Mouse (Mus musculus) lung, adult 2 months (tissue): ENCODE data around the gene Tnfrsf8. TPM values are rescaled to one million over a fixed set of nuclear protein-coding genes. Genes with fewer than 3 reads are reported as not detected.

ENCODE experiments used
- DNase-seq: peaks from one replicate; pipeline ENCODE4 v3.0.0; 2022
- H3K4me1 ChIP-seq: fragments of 200-500 bp; 2 replicates; pipeline ENCODE4 v1.6.1; 2011; ENCODE audit warnings: low read length; ENCODE audit not compliant: control insufficient read depth, insufficient read depth
- H3K4me3 ChIP-seq: fragments of 200-500 bp; replicated peaks from 2 replicates; pipeline ENCODE3; 2011; ENCODE audit warnings: low read depth, mild to moderate bottlenecking, control low read depth, low read length; ENCODE audit errors: extremely low read depth
- CTCF ChIP-seq: fragments of 200-500 bp; IDR thresholded peaks from 2 replicates; pipeline ENCODE4 v1.5.1; 2011; ENCODE audit warnings: mild to moderate bottlenecking, low read length, control low read depth; ENCODE audit not compliant: insufficient read depth
- POLR2A ChIP-seq: fragments of 200-500 bp; IDR thresholded peaks from 2 replicates; pipeline ENCODE4 v1.6.1; 2011; ENCODE audit warnings: low read depth, mild to moderate bottlenecking, control low read depth, low read length, borderline replicate concordance; ENCODE audit errors: extremely low read depth
- WGBS: fragments of 180-500 bp; shearing (Covaris S2); methylation state at CpG from one replicate; pipeline ENCODE4 v1.1.7; 2018; 5-methylcytosine and 5-hydroxymethylcytosine counted together
- polyA plus RNA-seq: library from polyadenylated mRNA; depleted of rRNA; stranded (reverse); fragments of >200 nt; gene quantifications from 2 replicates; pipeline ENCODE4 v1.2.3, GENCODE M21; 2012

The Tnfrsf8 gene
- polyA plus RNA-seq, 1 experiment, result 0.28 TPM

- WGBS, result 79% methylated on average over 7 of the region's 7 CpGs
- Histone ChIP-seq H3K4me1 (peaks cover 11% of the 10 kb centered on the region; the same call in 1 of the 2 replicates), H3K4me3 (no peak overlapping the region)
- DNase-seq, result no peak
- no peak for TF ChIP-seq CTCF
- no peak for TF ChIP-seq POLR2A
These were observed 78.9 kb downstream of the Tnfrsf8 start for GRCm38 (mm10) chr4:145236027-145236426.

DNA sequence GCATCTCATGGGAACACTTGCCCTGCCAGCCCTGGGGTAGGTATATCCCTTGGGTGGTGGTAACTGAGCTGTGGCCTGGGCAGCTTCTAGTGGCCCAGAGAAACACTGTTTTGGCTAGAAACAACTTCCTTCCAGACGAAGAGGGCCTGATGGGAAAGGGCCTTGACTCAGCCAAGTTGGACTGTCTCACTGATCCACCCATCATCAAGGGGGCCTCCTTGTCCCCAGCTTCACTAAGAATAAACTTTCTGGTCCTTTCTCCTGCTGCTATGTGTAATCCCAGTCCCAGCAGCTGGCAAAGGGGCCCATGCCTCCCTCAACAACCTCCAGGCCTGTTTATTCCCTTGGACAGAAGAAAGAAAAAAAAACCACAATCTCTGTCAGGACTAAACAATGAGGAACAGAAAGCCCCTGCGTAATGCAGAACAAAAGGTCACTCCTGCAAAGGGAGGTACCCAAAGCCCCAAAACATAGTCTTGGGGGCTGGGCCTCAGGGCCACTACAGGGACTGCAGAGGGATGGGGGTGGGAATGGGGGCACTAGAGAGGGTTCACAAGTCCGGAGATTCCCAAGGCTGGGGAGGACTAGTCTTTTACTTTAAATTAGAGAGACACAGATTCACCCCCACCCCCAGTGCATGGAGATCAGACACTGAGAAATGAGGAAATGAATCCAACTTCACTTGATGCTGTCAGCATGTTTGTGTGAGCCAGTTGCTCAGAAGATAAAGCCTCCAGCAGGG, 81.3 kb downstream of the Tnfrsf8 start:
- Histone ChIP-seq H3K4me1 (peaks cover 14% of the 10 kb centered on the region), H3K4me3 (no peak overlapping the region)
- TF ChIP-seq POLR2A (no peak), CTCF (no peak)
- 38% methylated on average over 3 of the region's 3 CpGs for WGBS
- DNase-seq, result no peak

DNA sequence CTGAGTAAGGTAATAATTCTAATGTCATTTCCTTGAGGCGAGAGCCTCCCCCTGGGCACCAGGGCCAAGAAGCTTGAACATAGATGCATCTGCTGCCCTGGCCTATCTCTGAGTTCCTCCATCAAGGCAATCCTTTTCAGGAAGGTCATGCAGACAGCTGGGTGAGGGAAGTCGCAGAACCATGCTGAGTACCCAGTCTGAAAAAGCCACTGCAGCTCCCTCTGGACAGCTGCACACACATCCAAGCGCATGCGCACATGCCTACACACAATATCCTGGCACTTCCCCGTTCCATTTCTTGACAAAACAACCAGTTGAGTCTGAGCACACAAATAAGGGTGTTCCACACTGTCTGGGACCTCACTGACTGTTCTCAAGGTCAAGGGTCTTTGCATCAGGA, 83.2 kb downstream of the Tnfrsf8 start:
- WGBS, result 93% methylated on average over 5 of the region's 5 CpGs
- Histone ChIP-seq H3K4me3 (no peak overlapping the region), H3K4me1 (peaks cover 14% of the 10 kb centered on the region)
- no peak for TF ChIP-seq POLR2A
- TF ChIP-seq CTCF, result no peak
- no peak for DNase-seq

GRCm38 (mm10) chr4:145230647-145231046, 84.3 kb downstream of the Tnfrsf8 start:
- TF ChIP-seq CTCF, result no peak
- TF ChIP-seq POLR2A, result no peak
- Histone ChIP-seq H3K4me3 (no peak overlapping the region), H3K4me1 (peaks cover 14% of the 10 kb centered on the region)
- 85% methylated on average over 2 of the region's 2 CpGs for WGBS
- DNase-seq, result no peak

GRCm38 (mm10) chr4:145229524-145230163, 85.3 kb downstream of the Tnfrsf8 start:
- DNase-seq, result peak; percentile 33
- Histone ChIP-seq H3K4me3 (no peak overlapping the region), H3K4me1 (peaks cover 14% of the 10 kb centered on the region)
- TF ChIP-seq CTCF (no peak), POLR2A (no peak)
- WGBS, result 71% methylated on average over 5 of the region's 5 CpGs

GRCm38 (mm10) chr4:145229051-145229450, 85.9 kb downstream of the Tnfrsf8 start:
- 82% methylated on average over 6 of the region's 6 CpGs for WGBS
- Histone ChIP-seq H3K4me3 (no peak overlapping the region), H3K4me1 (peaks cover 14% of the 10 kb centered on the region)
- TF ChIP-seq POLR2A (no peak), CTCF (no peak)
- no peak for DNase-seq

- no peak for DNase-seq
- TF ChIP-seq POLR2A, result no peak
- no peak for TF ChIP-seq CTCF
- 84% methylated on average over 4 of the region's 4 CpGs for WGBS
- Histone ChIP-seq H3K4me1 (peaks cover 6% of the 10 kb centered on the region), H3K4me3 (no peak overlapping the region)
These were observed 90.4 kb downstream of the Tnfrsf8 start for GRCm38 (mm10) chr4:145224613-145225012.

- TF ChIP-seq CTCF (no peak), POLR2A (no peak)
- Histone ChIP-seq H3K4me3 (no peak overlapping the region), H3K4me1 (no peaks in the 10 kb centered on the region)
- no peak for DNase-seq
- 74% methylated on average over 8 of the region's 8 CpGs for WGBS
These were observed 92.9 kb downstream of the Tnfrsf8 start for GRCm38 (mm10) chr4:145222064-145222463.

DNA sequence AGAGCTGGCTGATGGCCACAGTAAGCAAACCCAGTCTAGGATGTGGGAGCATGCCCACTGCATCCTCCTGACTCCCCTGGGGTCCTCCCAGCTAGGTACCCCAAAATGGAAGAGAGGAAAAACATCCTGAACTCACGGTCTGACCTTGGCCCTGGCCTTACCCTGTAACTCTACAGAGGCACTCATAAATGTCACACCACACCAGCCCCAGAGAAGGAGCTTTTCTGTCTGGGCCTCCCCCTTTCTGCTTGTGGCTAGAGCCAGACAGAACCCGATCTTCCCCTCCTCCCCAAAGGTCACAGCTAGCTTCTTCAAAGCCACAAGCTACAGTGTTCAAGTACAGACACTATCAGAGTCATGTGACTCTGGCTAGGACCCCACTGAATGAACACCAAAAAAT, 93.6 kb downstream of the Tnfrsf8 start:
- Histone ChIP-seq H3K4me3 (no peak overlapping the region), H3K4me1 (no peaks in the 10 kb centered on the region)
- no peak for DNase-seq
- TF ChIP-seq CTCF (no peak), POLR2A (no peak)
- WGBS, result 64% methylated on average over 2 of the region's 2 CpGs

DNA sequence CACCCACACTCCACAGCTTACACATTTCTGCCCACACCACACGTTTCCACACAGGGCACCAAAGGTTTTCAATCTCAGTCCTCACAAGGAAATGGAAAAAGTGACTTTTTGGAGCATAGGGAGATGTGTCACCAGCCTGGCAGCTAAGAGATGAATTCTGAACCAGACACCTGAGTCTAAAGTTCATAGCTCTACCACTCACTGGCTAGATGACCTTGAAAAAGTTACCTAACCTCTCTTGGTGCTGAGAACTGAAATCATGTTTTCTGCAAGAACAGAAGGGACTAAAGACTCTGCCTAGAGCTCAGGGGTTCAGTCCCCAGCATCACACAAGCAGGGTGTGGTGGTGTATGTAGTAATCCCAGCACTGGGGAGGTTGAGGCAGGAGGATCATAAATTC, 95.0 kb downstream of the Tnfrsf8 start:
- no peak for DNase-seq
- H3K4me1 ChIP-seq, result no peaks in the 10 kb centered on the region
- no peak for TF ChIP-seq POLR2A
- no peak for TF ChIP-seq CTCF
- no peak overlapping the region for H3K4me3 ChIP-seq
- WGBS, result 83% methylated on average over 1 of the region's 1 CpGs
